Mouse (Mus musculus) embryonic facial prominence, embryonic 11.5 days (tissue): ENCODE results near the gene Atxn1. TPM values are rescaled to one million over a fixed set of nuclear protein-coding genes. Genes with fewer than 3 reads are reported as not detected.

ENCODE experiments used
- ATAC-seq: fragments of 200-750 bp; cut with Nextera tagmentation; replicated peaks from 2 replicates; pipeline ENCODE4 v1.8.0; 2017; ENCODE audit warnings: low read depth; ENCODE audit not compliant: insufficient number of reproducible peaks, low FRiP score, low TSS enrichment
- DNase-seq: peaks from one replicate; pipeline ENCODE4 v3.0.0-alpha.2; 2015; ENCODE audit warnings: low spot score
- H3K27ac ChIP-seq: fragments of 300-500 bp; sonication (generic); replicated peaks from 2 replicates; pipeline ENCODE4 v1.5.1; 2014; ENCODE audit warnings: mild to moderate bottlenecking, low read depth, low read length, control low read depth
- H3K27me3 ChIP-seq: fragments of 300-500 bp; sonication (generic); 2 replicates; pipeline ENCODE4 v1.6.1; 2014; ENCODE audit warnings: mild to moderate bottlenecking, low read length, moderate library complexity, mixed read lengths; ENCODE audit not compliant: control insufficient read depth, insufficient read depth
- H3K36me3 ChIP-seq: fragments of 300-500 bp; sonication (generic); replicated peaks from 2 replicates; pipeline ENCODE4 v1.6.1; 2014; ENCODE audit warnings: low read depth, mild to moderate bottlenecking, low read length, moderate library complexity, mixed read lengths; ENCODE audit not compliant: control insufficient read depth, insufficient read depth
- H3K4me1 ChIP-seq: fragments of 300-500 bp; sonication (generic); 2 replicates; pipeline ENCODE4 v1.6.1; 2014; ENCODE audit warnings: low read length, mixed read lengths; ENCODE audit not compliant: control insufficient read depth, insufficient read depth
- H3K4me2 ChIP-seq: fragments of 300-500 bp; sonication (generic); 2 replicates; pipeline ENCODE4 v1.6.1; 2014; ENCODE audit warnings: low read depth, mild to moderate bottlenecking, control low read depth, low read length, moderate library complexity
- H3K4me3 ChIP-seq: fragments of 300-500 bp; sonication (generic); 2 replicates; pipeline ENCODE4 v1.5.1; 2014; ENCODE audit warnings: low read depth, low read length, control low read depth
- H3K9ac ChIP-seq: fragments of 300-500 bp; sonication (generic); replicated peaks from 2 replicates; pipeline ENCODE4 v1.6.1; 2014; ENCODE audit warnings: mild to moderate bottlenecking, control low read depth, low read length
- H3K9me3 ChIP-seq: fragments of 300-500 bp; sonication (generic); replicated peaks from 2 replicates; pipeline ENCODE4 v1.6.1; 2016; ENCODE audit warnings: mild to moderate bottlenecking, low read length, inconsistent platforms, mixed read lengths; ENCODE audit not compliant: control insufficient read depth
- WGBS: fragments of 180-500 bp; shearing (Covaris S2); extraction: QIAGEN DNeasy Blood & Tissue Kit; methylation state at CpG from one replicate; pipeline ENCODE4 v1.1.7; 2014; 5-methylcytosine and 5-hydroxymethylcytosine counted together
- polyA plus RNA-seq: library from polyadenylated mRNA; unstranded; fragments of >200 nt; fragmentation: Nextera tagmentation; extraction: Ambion mirVana; gene quantifications from 2 replicates; pipeline ENCODE4 v1.2.1, GENCODE M21; 2014

Gene Atxn1
- polyA plus RNA-seq, 1 experiment from 2014 or later = 1.3 TPM

DNA sequence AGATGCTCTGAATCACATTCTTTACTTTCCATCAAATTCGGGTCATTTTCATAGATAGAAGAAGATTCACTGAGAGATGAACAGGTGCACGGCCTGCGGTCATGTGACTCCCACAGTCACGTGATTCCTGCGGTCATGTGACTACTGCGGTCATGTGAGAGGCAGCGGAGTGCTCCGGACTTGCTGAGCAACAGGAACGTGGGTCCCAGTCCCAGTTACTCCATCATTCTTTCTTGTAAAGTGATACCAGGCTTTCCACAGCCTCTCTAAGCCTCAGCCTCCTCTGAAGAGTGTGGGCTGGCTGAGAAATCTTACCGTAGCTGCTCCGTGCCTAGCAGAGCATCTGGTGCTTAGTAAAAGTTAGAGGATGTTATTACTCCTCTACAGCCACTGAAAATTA, 195.1 kb downstream of the Atxn1 start:
- DNase-seq (no peak), ATAC-seq (no peak)
- Histone ChIP-seq H3K4me1 (no peaks in the 10 kb centered on the region), H3K4me3 (no peak overlapping the region), H3K9me3 (no peaks in the 10 kb centered on the region), H3K27me3 (no peaks in the 10 kb centered on the region), H3K4me2 (no peak overlapping the region), H3K36me3 (no peaks in the 10 kb centered on the region), H3K27ac (no peak overlapping the region), H3K9ac (no peak overlapping the region)
- WGBS = 89% methylated on average over 11 of the region's 11 CpGs

GRCm38 (mm10) chr13:45768250-45768649, 196.6 kb downstream of the Atxn1 start:
- H3K9ac ChIP-seq = no peak overlapping the region
- ATAC-seq (no peak), DNase-seq (no peak)
- no peaks in the 10 kb centered on the region for H3K4me1 ChIP-seq
- no peaks in the 10 kb centered on the region for H3K9me3 ChIP-seq
- H3K36me3 ChIP-seq = no peaks in the 10 kb centered on the region
- no peak overlapping the region for H3K4me2 ChIP-seq
- H3K4me3 ChIP-seq = no peak overlapping the region
- no peaks in the 10 kb centered on the region for H3K27me3 ChIP-seq
- WGBS = 82% methylated on average over 3 of the region's 3 CpGs
- H3K27ac ChIP-seq = no peak overlapping the region

- Histone ChIP-seq H3K27ac (no peak overlapping the region), H3K27me3 (no peaks in the 10 kb centered on the region), H3K4me3 (no peak overlapping the region), H3K9ac (no peak overlapping the region), H3K36me3 (no peaks in the 10 kb centered on the region), H3K4me2 (no peak overlapping the region), H3K9me3 (no peaks in the 10 kb centered on the region), H3K4me1 (no peaks in the 10 kb centered on the region)
- ATAC-seq (no peak), DNase-seq (no peak)
- WGBS = 88% methylated on average over 5 of the region's 5 CpGs
Measured at GRCm38 (mm10) chr13:45764354-45764753, 200.5 kb downstream of the Atxn1 start.

DNA sequence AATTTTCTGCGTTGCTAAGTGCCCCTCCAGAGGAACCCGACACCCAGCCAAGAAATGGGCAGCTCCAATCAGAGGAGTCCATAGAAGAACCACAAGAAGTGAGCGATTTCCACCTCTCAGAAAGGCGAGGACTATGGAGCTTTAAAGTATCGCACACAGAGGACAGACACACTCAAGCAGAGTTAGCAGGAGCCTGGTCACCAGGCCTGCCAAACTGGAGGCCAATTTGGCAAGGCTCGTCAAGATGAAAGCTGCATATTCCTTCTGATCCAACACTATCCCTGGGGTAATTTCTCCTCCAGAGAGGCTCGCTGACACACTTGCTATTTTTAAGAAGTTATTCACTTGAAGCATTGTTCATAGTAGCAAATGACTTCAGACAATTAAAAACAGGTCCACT, 202.5 kb downstream of the Atxn1 start:
- H3K9me3 ChIP-seq = no peaks in the 10 kb centered on the region
- no peak overlapping the region for H3K4me2 ChIP-seq
- no peaks in the 10 kb centered on the region for H3K4me1 ChIP-seq
- ATAC-seq = no peak
- no peak for DNase-seq
- H3K36me3 ChIP-seq = no peaks in the 10 kb centered on the region; the same call in 1 of the 2 replicates
- no peak overlapping the region for H3K4me3 ChIP-seq
- no peaks in the 10 kb centered on the region for H3K27me3 ChIP-seq
- no peak overlapping the region for H3K27ac ChIP-seq
- H3K9ac ChIP-seq = no peak overlapping the region
- 59% methylated on average over 7 of the region's 7 CpGs for WGBS

- Histone ChIP-seq H3K4me3 (no peak overlapping the region), H3K27me3 (no peaks in the 10 kb centered on the region), H3K9me3 (no peaks in the 10 kb centered on the region), H3K4me2 (no peak overlapping the region), H3K27ac (no peak overlapping the region), H3K9ac (no peak overlapping the region), H3K36me3 (no peaks in the 10 kb centered on the region; the same call in 1 of the 2 replicates), H3K4me1 (no peaks in the 10 kb centered on the region)
- no peak for DNase-seq
- WGBS = 82% methylated on average over 1 of the region's 1 CpGs
- ATAC-seq = no peak
Measured at GRCm38 (mm10) chr13:45754483-45754882, 210.3 kb downstream of the Atxn1 start.

- Histone ChIP-seq H3K36me3 (no peaks in the 10 kb centered on the region), H3K27ac (no peak overlapping the region), H3K27me3 (no peaks in the 10 kb centered on the region), H3K9me3 (no peaks in the 10 kb centered on the region), H3K4me3 (no peak overlapping the region), H3K4me1 (no peaks in the 10 kb centered on the region), H3K9ac (no peak overlapping the region), H3K4me2 (no peak overlapping the region)
- no peak for ATAC-seq
- WGBS = 71% methylated on average over 5 of the region's 5 CpGs
- no peak for DNase-seq
Measured at GRCm38 (mm10) chr13:45752498-45752897, 212.3 kb downstream of the Atxn1 start.

DNA sequence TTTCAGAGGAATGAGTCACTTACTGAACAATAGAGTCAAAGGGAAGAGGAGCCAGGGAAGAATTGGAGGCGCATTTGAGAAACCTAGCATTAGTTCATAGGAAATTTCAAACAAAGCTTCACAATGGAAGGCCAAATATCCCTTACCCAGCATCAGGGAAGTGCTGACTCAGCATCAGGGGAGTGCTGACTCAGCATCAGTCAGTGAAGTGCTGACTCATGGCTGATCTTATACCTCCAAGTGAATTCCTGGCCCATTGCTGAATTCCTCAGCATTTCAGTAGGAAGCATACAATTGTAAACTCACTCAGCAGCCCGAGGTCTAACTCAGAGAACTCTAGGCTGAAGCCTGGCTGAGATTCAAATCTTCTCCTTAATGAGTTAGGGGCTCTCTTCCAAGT, 213.6 kb downstream of the Atxn1 start:
- no peak for ATAC-seq
- no peak overlapping the region for H3K27ac ChIP-seq
- no peak overlapping the region for H3K9ac ChIP-seq
- no peaks in the 10 kb centered on the region for H3K4me1 ChIP-seq
- H3K4me3 ChIP-seq = no peak overlapping the region
- DNase-seq = no peak
- no peaks in the 10 kb centered on the region for H3K27me3 ChIP-seq
- H3K4me2 ChIP-seq = no peak overlapping the region
- 71% methylated on average over 2 of the region's 2 CpGs for WGBS
- H3K36me3 ChIP-seq = no peaks in the 10 kb centered on the region
- H3K9me3 ChIP-seq = no peaks in the 10 kb centered on the region

- Histone ChIP-seq H3K27me3 (no peaks in the 10 kb centered on the region), H3K9ac (no peak overlapping the region), H3K36me3 (no peaks in the 10 kb centered on the region), H3K4me1 (no peaks in the 10 kb centered on the region), H3K27ac (no peak overlapping the region), H3K4me2 (no peak overlapping the region), H3K4me3 (no peak overlapping the region), H3K9me3 (no peaks in the 10 kb centered on the region)
- DNase-seq (no peak), ATAC-seq (no peak)
- 77% methylated on average over 6 of the region's 6 CpGs for WGBS
Measured at GRCm38 (mm10) chr13:45750627-45751026, 214.2 kb downstream of the Atxn1 start.
